Mouse (Mus musculus) bone marrow, adult 2 months (tissue): ENCODE results near the gene Stk16. TPM values are rescaled to one million over a fixed set of nuclear protein-coding genes. Genes with fewer than 3 reads are reported as not detected.

Source experiments
- H3K27ac ChIP-seq: fragments of 200-500 bp; 2 replicates; pipeline ENCODE4 v1.5.1; 2012; ENCODE audit warnings: low read depth, mild to moderate bottlenecking, control low read depth, inconsistent platforms, low read length; ENCODE audit not compliant: control insufficient read depth, poor library complexity, insufficient read depth
- H3K4me1 ChIP-seq: fragments of 200-500 bp; 2 replicates; pipeline ENCODE4 v1.6.1; 2011; ENCODE audit warnings: low read length; ENCODE audit not compliant: control insufficient read depth, insufficient read depth
- H3K4me3 ChIP-seq: fragments of 200-500 bp; replicated peaks from 2 replicates; pipeline ENCODE3; 2011; ENCODE audit warnings: mild to moderate bottlenecking, low read depth, low read length, control low read depth; ENCODE audit not compliant: control insufficient read depth
- CTCF ChIP-seq: fragments of 200-500 bp; IDR thresholded peaks from 2 replicates; pipeline ENCODE4 v1.5.1; 2011; ENCODE audit warnings: low read length, control low read depth; ENCODE audit not compliant: control insufficient read depth, insufficient read depth
- POLR2A ChIP-seq: fragments of 200-500 bp; IDR thresholded peaks from 2 replicates; pipeline ENCODE4 v1.6.1; 2011; ENCODE audit warnings: low read depth, mild to moderate bottlenecking, control low read depth, low read length, borderline replicate concordance; ENCODE audit not compliant: control insufficient read depth
- WGBS: fragments of 180-500 bp; shearing (Covaris S2); methylation state at CpG from one replicate; pipeline ENCODE4 v1.1.7; 2018; 5-methylcytosine and 5-hydroxymethylcytosine counted together
- polyA plus RNA-seq: library from polyadenylated mRNA; stranded (reverse); fragments of >200 nt; gene quantifications from 2 replicates; pipeline ENCODE4 v1.2.4, GENCODE M21; 2011; ENCODE audit warnings: low replicate concordance; ENCODE audit not compliant: missing spikeins, insufficient read depth, insufficient read length

Gene Stk16
- polyA plus RNA-seq, 1 experiment, result 168 TPM

DNA sequence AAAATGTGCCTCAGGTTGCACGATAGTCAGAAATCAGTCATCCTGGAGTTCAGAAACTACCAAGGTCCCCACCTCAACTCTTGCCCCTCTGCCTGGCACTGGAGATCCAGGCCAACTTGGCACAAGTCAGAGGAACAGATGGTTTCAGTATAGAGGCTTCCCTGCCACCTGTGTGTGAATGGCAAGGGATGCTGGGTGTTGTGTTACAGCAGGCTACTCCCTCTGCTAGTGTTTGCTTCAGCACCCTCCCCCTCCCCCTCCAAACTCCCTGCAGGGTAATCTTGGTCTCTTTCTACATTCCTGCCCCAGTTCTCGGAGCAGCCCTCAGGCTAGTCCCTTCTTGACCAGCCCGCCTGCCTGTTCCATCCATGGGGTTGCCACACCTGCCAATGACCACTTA is 39.9 kb downstream of the Stk16 start:
- Histone ChIP-seq H3K4me1 (peaks cover 1% of the 10 kb centered on the region), H3K27ac (no peak overlapping the region), H3K4me3 (no peak overlapping the region)
- 86% methylated on average over 3 of the region's 3 CpGs for WGBS
- no peak for TF ChIP-seq CTCF
- no peak for TF ChIP-seq POLR2A

DNA sequence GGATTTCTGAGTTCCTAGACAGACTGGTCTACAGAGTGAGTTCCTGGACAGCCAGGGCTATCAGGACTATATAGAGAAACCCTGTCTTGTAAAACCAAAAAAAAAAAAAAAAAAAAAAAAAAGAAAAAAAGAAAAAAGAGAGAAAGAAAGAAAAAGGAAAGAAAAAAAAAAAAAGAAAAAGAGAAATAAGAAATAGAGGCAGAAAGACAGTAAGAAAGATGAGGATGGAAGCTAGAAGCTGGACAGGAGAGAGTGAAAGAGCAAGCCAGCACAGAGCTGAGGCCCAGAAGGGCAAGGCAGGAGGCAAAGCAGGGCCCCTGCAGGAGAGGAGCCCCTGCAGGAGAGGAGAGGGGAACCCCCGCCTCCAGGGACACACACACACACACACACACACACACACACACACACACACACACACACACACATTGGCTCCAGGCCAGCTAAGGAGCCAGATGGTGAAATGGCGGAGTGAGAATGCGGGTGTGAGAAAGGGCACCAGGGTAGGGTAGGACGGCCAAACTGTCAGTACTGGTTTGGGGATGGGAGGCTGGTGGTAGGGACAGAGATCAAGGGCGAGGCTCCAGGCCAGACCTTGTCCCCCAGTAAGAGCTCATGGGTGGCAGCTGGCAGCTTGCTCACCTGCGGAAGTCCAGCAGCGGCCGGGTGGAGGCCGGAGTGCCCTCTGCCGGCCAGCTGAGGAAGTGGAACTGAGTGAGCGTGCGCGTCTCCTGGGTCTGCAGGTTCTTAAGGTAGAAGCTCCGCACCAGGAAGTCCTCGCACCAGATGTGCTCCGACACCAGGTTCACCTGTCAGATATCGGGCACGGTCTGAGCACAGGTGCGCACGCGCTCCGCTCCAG is 40.7 kb downstream of the Stk16 start:
- Histone ChIP-seq H3K4me1 (peaks cover 1% of the 10 kb centered on the region), H3K4me3 (peak overlapping the region; percentile 36), H3K27ac (peak overlapping the region; percentile 12; the same call in 1 of the 2 replicates)
- TF ChIP-seq CTCF (peak; percentile 91), POLR2A (0 out of 2 replicates have a peak, but pooled peaks have one; percentile 30)
- WGBS, result 2% methylated on average over 21 of the region's 22 CpGs

DNA sequence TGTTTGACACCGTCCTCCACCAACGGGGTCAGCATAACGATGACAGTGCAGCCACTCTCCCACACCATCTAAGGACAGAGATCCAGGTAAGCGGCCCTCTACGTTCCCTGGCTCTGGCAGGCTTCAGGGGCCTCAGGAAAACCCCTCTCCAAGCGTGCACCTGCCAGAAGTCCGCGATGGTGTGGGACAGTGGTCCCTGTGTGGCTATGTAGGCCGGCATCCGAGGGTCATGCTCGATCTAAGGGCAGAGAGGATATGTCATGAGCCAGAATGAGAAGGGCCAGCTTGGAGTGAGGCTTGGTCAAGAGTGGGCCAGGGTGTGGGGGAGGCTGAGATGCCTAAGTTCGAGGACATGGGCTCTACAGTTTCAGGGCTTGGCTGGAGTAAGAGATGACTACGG is 41.7 kb downstream of the Stk16 start:
- H3K27ac ChIP-seq, result no peak overlapping the region
- TF ChIP-seq CTCF (no peak), POLR2A (no peak)
- no peak overlapping the region for H3K4me3 ChIP-seq
- peaks cover 1% of the 10 kb centered on the region for H3K4me1 ChIP-seq
- 87% methylated on average over 13 of the region's 13 CpGs for WGBS

DNA sequence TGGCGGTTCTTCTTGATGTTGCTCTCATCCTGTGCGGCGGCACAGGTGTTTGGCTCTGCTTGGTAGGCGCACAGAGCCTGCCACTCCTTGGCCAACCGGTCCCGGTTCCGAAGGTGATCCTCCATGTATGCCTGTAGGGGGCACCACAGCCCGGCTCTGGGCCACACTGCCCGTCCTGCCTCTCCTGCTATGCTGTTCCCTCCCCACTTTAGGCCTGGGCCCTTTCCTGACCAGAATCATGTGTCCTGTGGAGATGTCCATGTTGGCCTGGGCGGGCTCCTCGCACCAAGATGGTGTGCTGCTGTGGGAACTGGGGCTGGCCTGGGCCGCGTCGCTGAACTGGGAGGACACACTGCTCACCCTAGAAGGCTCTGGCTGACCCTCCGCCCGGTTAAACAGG is 42.4 kb downstream of the Stk16 start:
- no peak overlapping the region for H3K4me3 ChIP-seq
- no peak for TF ChIP-seq POLR2A
- TF ChIP-seq CTCF, result no peak
- WGBS, result 84% methylated on average over 16 of the region's 16 CpGs
- H3K4me1 ChIP-seq, result peaks cover 1% of the 10 kb centered on the region
- no peak overlapping the region for H3K27ac ChIP-seq

DNA sequence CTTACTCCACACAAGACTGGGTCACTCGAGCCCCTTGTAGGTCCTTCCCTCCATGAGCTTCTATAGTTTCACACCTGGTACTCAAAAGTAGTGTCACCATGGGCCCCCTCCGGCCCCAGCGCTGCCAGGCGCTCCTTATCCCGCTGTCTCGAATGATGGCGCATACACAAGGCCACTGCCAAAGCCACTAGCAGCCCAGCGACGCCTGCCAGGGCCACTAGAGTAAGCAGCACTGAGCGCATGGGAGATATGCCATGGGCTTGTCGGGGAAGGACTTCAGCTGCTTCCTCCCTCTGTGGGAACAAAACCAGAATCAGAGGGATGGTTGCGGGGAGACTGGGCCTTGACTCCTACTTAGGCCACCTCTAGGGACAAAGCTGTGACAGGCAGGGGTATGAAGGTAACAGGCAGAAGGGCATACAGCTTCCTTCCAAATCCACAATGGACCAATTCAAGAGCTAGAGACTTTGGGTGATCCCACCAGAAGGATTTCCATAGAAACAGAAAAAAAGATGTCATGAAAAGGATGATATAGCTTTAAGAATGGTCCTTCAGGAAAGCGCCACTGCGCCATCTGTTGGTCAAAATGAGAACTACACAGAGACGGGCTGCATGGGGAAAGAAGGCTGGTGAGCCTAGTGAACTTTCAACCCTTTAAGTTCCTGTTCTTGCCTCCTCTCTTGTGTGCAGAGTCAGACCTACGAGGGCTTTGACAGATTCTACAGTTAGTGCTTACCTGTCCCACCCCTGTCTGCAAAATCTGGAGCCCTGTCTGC is 43.4 kb downstream of the Stk16 start:
- no peak for TF ChIP-seq POLR2A
- TF ChIP-seq CTCF, result peak; percentile 75
- H3K27ac ChIP-seq, result no peak overlapping the region
- WGBS, result 53% methylated on average over 16 of the region's 16 CpGs
- peaks cover 1% of the 10 kb centered on the region for H3K4me1 ChIP-seq
- H3K4me3 ChIP-seq, result no peak overlapping the region

DNA sequence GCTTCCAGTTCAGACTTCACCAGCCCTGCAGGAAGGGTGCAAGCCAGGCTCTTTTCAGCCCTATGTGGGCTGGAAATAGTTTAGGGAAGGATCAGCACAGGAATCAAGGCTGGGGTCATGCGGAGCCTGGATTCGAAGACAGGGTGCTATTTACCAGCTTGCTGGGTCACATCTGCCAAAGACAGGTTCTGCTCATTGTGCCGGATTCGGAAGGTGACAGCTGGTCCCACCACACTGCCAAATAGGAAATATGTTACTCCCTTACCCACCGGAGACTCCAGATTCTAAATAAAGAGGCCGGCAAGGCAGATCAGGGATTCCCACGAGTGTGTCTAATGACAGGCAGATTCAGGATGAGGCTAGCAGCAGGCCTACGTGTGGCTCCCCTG is 44.0 kb downstream of the Stk16 start:
- no peak overlapping the region for H3K4me3 ChIP-seq
- 72% methylated on average over 8 of the region's 8 CpGs for WGBS
- TF ChIP-seq CTCF (no peak), POLR2A (no peak)

DNA sequence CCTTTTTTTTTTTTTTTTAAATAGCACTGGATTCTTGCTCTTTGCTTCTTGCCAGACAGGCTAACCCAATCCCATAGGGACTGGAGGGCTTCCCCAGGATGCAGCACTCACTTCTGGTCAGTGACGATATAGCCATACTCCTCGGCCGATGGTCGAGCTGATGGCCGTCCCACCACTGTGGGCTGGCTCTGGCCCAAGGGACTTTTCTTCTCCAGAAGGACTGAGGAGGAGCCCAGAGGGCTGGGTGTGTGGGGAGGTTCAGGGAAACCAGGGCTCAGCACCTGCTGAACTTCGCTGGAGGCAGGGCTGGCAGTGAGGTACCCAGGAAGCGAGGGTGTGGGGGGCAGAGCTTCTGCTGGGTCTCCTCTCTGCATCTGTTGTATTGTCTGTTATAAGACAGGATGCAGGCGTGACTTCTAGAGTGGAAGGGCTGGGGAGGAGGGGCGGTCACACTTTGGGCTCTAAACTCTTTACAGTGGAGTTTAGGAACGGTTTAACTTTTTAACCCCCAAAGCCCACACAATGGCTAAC is 44.9 kb downstream of the Stk16 start:
- H3K27ac ChIP-seq, result no peak overlapping the region
- H3K4me3 ChIP-seq, result no peak overlapping the region
- TF ChIP-seq CTCF (no peak), POLR2A (no peak)
- peaks cover 1% of the 10 kb centered on the region for H3K4me1 ChIP-seq
- 37% methylated on average over 10 of the region's 10 CpGs for WGBS

More for the DNA sequence above, 44.0 kb downstream of the Stk16 start:
- no peak overlapping the region for H3K27ac ChIP-seq
- H3K4me1 ChIP-seq, result peaks cover 1% of the 10 kb centered on the region

DNA sequence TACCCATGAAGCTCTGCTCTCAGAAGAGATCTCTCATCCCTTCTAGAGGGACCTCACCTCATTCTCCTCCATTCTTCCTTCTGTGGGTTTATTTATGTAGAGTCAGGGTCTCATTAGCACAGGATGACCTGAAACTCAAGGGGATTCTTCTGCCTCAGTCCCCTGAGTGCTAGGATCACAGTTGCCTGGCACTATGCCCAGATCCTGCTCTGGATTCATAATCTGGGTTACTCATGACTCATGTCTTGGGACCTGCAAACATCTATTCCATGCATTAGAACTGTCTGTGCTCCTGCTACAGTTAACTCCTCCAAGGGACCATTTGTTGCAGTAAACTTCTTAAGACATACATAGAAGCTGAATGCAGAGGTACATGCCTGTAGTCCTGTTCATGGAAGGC is 50.6 kb downstream of the Stk16 start:
- no peak for TF ChIP-seq CTCF
- H3K27ac ChIP-seq, result no peak overlapping the region
- no peak overlapping the region for H3K4me3 ChIP-seq
- no peaks in the 10 kb centered on the region for H3K4me1 ChIP-seq
